Mouse (Mus musculus): ENCODE measurements around the gene Btf3. TPM values are rescaled to one million over a fixed set of nuclear protein-coding genes. Genes with fewer than 3 reads are reported as not detected.

The Btf3 gene
- polyA plus RNA-seq, 1 experiment from 2014 or later, result 823 TPM

DNA sequence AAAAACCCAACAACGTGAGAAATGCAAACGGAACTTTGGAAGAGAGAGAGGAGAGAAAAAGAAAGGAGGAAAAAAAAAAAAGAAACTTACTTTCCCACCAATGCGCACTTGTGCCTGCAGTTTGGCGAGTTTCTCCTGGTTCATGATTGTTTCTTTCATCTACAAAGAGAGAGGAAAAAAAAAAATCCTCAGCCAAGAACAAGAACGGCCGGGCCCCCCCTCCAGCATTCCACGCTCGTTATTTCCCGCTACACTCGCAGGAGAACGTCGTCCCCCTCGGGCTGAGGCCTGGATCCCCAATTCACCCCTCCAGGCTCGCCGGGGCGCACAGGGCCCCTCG is 696 bp downstream of the Btf3 start:
- H3K4me2 ChIP-seq, result peak overlapping the region; percentile 46
- H3K36me3 ChIP-seq (ENCODE audit: control insufficient read depth, insufficient read depth, low read length), result peaks cover 14% of the 10 kb centered on the region; the same call in 1 of the 2 replicates
- no peak for DNase-seq (ENCODE audit: low spot score, missing footprints)
- H3K9me3 ChIP-seq (ENCODE audit: control insufficient read depth, low read length), result no peaks in the 10 kb centered on the region
- peak overlapping the region; percentile 97 for H3K9ac ChIP-seq (ENCODE audit: low read length)
- peak overlapping the region; percentile 98 for H3K4me3 ChIP-seq (ENCODE audit: low read depth, low read length)
- no peaks in the 10 kb centered on the region for H3K27me3 ChIP-seq (ENCODE audit: control insufficient read depth, insufficient read depth, low read length)
- no peak for ATAC-seq (ENCODE audit: low FRiP score)
- under 1% methylated on average over 17 of the region's 17 CpGs for WGBS
- H3K27ac ChIP-seq (ENCODE audit: low read depth, low read length), result peak overlapping the region; percentile 76
- H3K4me1 ChIP-seq (ENCODE audit: control insufficient read depth, insufficient read depth, low read length), result peaks cover 13% of the 10 kb centered on the region

DNA sequence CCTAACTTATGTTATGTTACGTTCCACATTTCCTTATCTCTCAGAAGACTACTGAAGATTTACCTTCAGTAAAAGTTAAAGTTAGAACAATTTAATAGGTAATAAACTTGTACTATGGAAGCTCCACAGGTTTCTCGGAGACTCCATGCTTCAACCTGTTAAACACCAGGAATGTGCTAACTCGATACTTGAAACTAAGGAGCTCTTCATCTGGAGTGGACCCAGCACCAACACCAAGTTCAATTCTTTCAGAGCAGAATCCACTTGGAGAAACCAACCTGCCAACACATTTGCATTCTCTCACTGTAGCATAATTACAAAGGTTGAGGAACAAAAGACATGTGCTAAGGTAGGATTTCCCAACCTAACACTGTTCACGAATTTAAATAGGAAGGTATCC is 1.7 kb downstream of the Btf3 start:
- DNase-seq (ENCODE audit: low spot score, missing footprints), result peak; percentile 78
- Histone ChIP-seq H3K4me2 (peak overlapping the region; percentile 11), H3K9me3 (ENCODE audit: control insufficient read depth, low read length) (no peaks in the 10 kb centered on the region), H3K4me1 (ENCODE audit: control insufficient read depth, insufficient read depth, low read length) (peaks cover 13% of the 10 kb centered on the region), H3K4me3 (ENCODE audit: low read depth, low read length) (no peak overlapping the region), H3K27me3 (ENCODE audit: control insufficient read depth, insufficient read depth, low read length) (no peaks in the 10 kb centered on the region), H3K36me3 (ENCODE audit: control insufficient read depth, insufficient read depth, low read length) (peaks cover 18% of the 10 kb centered on the region; the same call in 1 of the 2 replicates), H3K9ac (ENCODE audit: low read length) (no peak overlapping the region), H3K27ac (ENCODE audit: low read depth, low read length) (no peak overlapping the region)
- WGBS, result 87% methylated on average over 4 of the region's 4 CpGs
- no peak for ATAC-seq (ENCODE audit: low FRiP score)

DNA sequence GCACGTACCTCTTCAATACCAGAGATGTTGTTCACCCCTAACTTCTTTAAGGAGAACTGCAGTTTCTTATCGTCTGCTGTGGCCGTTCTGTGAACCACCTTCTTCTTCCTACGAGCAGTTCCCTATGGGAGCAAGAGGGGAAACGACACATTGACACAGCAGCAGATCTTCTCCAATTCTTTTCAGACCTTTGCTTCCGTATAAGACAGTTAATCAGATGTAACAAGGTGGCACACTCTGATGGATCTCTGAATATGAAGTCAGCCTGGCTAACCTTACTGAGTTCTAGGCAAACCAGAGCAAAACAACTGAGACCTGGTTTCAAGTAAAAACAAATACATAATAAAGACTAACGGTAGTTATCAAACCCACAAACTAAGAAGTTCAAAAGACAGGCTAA is 3.2 kb downstream of the Btf3 start:
- H3K4me2 ChIP-seq, result no peak overlapping the region
- peaks cover 13% of the 10 kb centered on the region for H3K4me1 ChIP-seq (ENCODE audit: control insufficient read depth, insufficient read depth, low read length)
- WGBS, result 79% methylated on average over 7 of the region's 7 CpGs
- H3K4me3 ChIP-seq (ENCODE audit: low read depth, low read length), result no peak overlapping the region
- no peaks in the 10 kb centered on the region for H3K27me3 ChIP-seq (ENCODE audit: control insufficient read depth, insufficient read depth, low read length)
- H3K36me3 ChIP-seq (ENCODE audit: control insufficient read depth, insufficient read depth, low read length), result peaks cover 18% of the 10 kb centered on the region; the same call in 1 of the 2 replicates
- ATAC-seq (ENCODE audit: low FRiP score) (no peak), DNase-seq (ENCODE audit: low spot score, missing footprints) (peak; percentile 61)
- no peak overlapping the region for H3K9ac ChIP-seq (ENCODE audit: low read length)
- no peak overlapping the region for H3K27ac ChIP-seq (ENCODE audit: low read depth, low read length)
- no peaks in the 10 kb centered on the region for H3K9me3 ChIP-seq (ENCODE audit: control insufficient read depth, low read length)

DNA sequence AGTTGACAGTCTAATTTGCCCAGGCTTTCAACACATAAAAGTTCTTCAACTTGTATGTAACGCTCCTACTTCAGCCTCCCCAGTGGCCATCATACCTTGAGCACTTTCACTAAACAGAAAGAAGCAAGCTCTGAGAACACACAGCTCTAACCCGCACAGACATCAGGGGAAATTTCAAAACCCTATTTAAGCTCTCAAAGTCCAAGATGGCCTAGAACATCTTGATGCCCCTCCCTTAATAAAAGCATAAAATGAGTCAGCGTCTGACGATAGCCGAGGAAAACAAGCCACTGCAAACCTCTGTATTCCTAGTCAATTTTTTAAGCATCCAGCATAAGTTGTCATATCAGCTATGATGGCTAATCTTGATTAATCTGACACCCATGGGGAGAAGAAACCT is 5.2 kb downstream of the Btf3 start:
- Histone ChIP-seq H3K9ac (ENCODE audit: low read length) (no peak overlapping the region), H3K4me3 (ENCODE audit: low read depth, low read length) (no peak overlapping the region), H3K4me1 (ENCODE audit: control insufficient read depth, insufficient read depth, low read length) (peaks cover 10% of the 10 kb centered on the region), H3K27ac (ENCODE audit: low read depth, low read length) (no peak overlapping the region), H3K9me3 (ENCODE audit: control insufficient read depth, low read length) (no peaks in the 10 kb centered on the region), H3K27me3 (ENCODE audit: control insufficient read depth, insufficient read depth, low read length) (no peaks in the 10 kb centered on the region), H3K36me3 (ENCODE audit: control insufficient read depth, insufficient read depth, low read length) (peaks cover 21% of the 10 kb centered on the region; the same call in 1 of the 2 replicates), H3K4me2 (no peak overlapping the region)
- DNase-seq (ENCODE audit: low spot score, missing footprints), result peak; percentile 75
- no peak for ATAC-seq (ENCODE audit: low FRiP score)
- WGBS, result 93% methylated on average over 5 of the region's 5 CpGs

DNA sequence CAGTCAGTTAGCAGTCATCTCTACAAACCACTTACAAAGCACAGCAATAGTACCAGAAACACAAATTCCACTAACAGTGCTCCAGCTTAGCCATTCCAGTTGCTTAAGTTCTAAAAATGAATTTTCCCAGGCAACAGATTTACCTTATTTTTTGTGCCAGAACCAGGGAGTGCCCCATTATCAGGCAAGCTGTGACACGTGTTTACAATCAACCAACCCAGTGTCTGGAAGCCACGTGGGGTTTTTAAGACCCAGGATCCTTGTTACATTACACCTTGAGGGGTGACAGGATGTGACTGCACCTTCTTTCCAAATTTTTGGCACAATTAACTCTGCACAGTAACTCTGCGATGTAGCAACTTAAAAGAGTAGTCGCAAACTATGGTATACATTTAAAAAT is 8.1 kb downstream of the Btf3 start:
- ATAC-seq (ENCODE audit: low FRiP score) (no peak), DNase-seq (ENCODE audit: low spot score, missing footprints) (peak; percentile 56)
- no peak overlapping the region for H3K4me3 ChIP-seq (ENCODE audit: low read depth, low read length)
- H3K9me3 ChIP-seq (ENCODE audit: control insufficient read depth, low read length), result no peaks in the 10 kb centered on the region
- H3K4me2 ChIP-seq, result no peak overlapping the region
- WGBS, result 90% methylated on average over 4 of the region's 4 CpGs
- no peak overlapping the region for H3K27ac ChIP-seq (ENCODE audit: low read depth, low read length)
- peaks cover 21% of the 10 kb centered on the region; the same call in 1 of the 2 replicates for H3K36me3 ChIP-seq (ENCODE audit: control insufficient read depth, insufficient read depth, low read length)
- no peak overlapping the region for H3K9ac ChIP-seq (ENCODE audit: low read length)
- no peaks in the 10 kb centered on the region for H3K27me3 ChIP-seq (ENCODE audit: control insufficient read depth, insufficient read depth, low read length)
- H3K4me1 ChIP-seq (ENCODE audit: control insufficient read depth, insufficient read depth, low read length), result no peaks in the 10 kb centered on the region

DNA sequence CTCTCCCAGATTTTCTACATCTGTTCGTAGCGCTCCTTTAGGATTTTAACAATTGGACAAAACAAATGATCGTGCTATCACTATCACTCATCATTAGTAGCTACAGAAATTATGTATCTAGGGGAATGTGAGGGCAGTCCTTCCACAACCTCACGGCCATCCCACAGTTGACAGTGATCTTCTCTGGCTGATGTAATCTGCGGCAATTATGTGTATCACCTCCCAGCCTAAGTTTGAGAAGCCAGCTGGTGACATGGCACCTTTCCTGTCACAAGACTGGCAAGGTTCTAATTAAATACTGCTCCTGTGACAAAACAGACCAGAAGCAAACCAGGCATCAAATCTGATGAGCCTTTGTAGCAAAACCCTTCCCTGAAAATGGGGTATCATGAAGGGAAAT is 8.8 kb downstream of the Btf3 start:
- Histone ChIP-seq H3K4me1 (ENCODE audit: control insufficient read depth, insufficient read depth, low read length) (no peaks in the 10 kb centered on the region), H3K4me3 (ENCODE audit: low read depth, low read length) (no peak overlapping the region), H3K9me3 (ENCODE audit: control insufficient read depth, low read length) (no peaks in the 10 kb centered on the region), H3K27ac (ENCODE audit: low read depth, low read length) (no peak overlapping the region), H3K27me3 (ENCODE audit: control insufficient read depth, insufficient read depth, low read length) (no peaks in the 10 kb centered on the region), H3K36me3 (ENCODE audit: control insufficient read depth, insufficient read depth, low read length) (peaks cover 15% of the 10 kb centered on the region; the same call in 1 of the 2 replicates), H3K4me2 (no peak overlapping the region), H3K9ac (ENCODE audit: low read length) (no peak overlapping the region)
- ATAC-seq (ENCODE audit: low FRiP score), result no peak
- WGBS, result 87% methylated on average over 5 of the region's 5 CpGs
- peak; percentile 61 for DNase-seq (ENCODE audit: low spot score, missing footprints)

DNA sequence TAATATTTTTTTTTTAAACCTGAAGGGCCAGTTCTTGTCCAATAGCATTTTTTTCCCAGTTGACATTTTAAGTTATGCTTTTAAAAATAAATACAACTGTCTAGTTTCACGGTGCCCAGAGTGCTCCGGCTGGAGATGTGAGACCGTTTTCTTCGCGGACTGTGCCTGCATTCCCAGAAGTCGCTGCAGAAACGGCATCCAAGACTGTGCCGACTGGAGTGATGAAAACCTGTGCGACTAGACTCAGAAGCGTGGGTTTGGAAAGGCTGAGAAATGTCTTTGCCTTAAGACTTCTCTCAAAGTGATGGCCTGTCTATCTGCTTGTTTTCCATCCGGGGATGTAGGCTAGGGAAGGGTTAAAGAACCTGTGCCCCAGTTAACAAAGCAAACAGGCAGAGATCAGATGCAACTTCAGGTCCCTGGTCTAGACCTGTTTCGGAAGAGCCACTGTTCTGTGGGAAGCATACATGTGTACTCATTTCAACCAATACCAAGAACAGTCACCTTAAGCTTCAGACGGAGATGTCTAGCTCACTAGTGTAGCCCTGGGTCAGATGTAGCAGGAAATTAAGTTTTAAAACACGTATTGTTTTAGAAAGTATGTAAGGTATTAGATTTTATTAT is 9.8 kb downstream of the Btf3 start:
- Histone ChIP-seq H3K9me3 (ENCODE audit: control insufficient read depth, low read length) (no peaks in the 10 kb centered on the region), H3K27me3 (ENCODE audit: control insufficient read depth, insufficient read depth, low read length) (no peaks in the 10 kb centered on the region), H3K9ac (ENCODE audit: low read length) (no peak overlapping the region), H3K4me2 (no peak overlapping the region), H3K4me3 (ENCODE audit: low read depth, low read length) (no peak overlapping the region), H3K4me1 (ENCODE audit: control insufficient read depth, insufficient read depth, low read length) (no peaks in the 10 kb centered on the region), H3K36me3 (ENCODE audit: control insufficient read depth, insufficient read depth, low read length) (peaks cover 9% of the 10 kb centered on the region; the same call in 1 of the 2 replicates), H3K27ac (ENCODE audit: low read depth, low read length) (no peak overlapping the region)
- WGBS, result 60% methylated on average over 14 of the region's 14 CpGs
- ATAC-seq (ENCODE audit: low FRiP score) (no peak), DNase-seq (ENCODE audit: low spot score, missing footprints) (peak; percentile 71)

DNA sequence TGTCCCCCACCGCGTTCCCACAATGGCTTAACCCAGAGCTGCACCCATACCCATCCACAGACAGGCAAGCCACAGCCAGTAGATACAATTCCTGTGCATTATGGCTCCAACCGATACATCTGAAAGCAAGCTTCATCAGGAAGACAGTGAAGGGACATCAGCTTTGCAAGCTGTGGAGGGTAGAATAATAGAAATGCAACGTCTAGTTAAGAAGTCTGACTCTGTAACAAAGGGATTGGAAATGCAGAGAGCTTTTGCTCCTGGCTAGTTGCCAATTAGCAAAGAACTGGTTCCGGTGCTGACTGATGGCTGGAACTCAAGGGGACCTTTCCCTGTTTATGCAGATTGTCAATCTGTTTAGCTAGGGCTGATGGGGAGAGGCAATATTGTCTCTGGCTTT is 10.4 kb downstream of the Btf3 start:
- no peak overlapping the region; the same call in 1 of the 2 replicates for H3K27ac ChIP-seq (ENCODE audit: low read depth, low read length)
- ATAC-seq (ENCODE audit: low FRiP score), result no peak

DNA sequence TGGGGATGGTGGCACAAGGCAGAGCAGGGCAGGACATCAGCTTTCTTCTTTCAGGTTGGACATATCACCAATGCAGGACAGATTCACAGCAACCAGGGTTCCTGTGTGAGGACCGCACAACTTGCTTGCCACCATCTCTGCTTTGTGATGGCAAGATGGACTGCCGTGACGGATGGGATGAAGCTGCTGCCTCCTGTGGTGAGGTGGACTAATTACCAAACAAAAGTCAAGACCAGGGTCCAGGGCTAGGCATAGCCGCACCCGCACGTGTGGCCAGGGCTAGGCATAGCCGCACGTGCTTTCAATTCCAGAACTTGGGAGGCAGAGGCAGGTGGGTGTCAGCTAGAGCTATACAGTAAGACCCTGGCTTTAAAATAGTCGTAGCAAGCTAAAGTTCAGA is 11.5 kb downstream of the Btf3 start:
- H3K4me1 ChIP-seq (ENCODE audit: control insufficient read depth, insufficient read depth, low read length), result no peaks in the 10 kb centered on the region
- no peak overlapping the region for H3K9ac ChIP-seq (ENCODE audit: low read length)
- H3K9me3 ChIP-seq (ENCODE audit: control insufficient read depth, low read length), result no peaks in the 10 kb centered on the region
- DNase-seq (ENCODE audit: low spot score, missing footprints) (no peak), ATAC-seq (ENCODE audit: low FRiP score) (peak; percentile 22; the same call in 1 of the 2 replicates)
- no peak overlapping the region for H3K27ac ChIP-seq (ENCODE audit: low read depth, low read length)
- WGBS, result 87% methylated on average over 9 of the region's 9 CpGs
- no peak overlapping the region for H3K4me3 ChIP-seq (ENCODE audit: low read depth, low read length)
- H3K36me3 ChIP-seq (ENCODE audit: control insufficient read depth, insufficient read depth, low read length), result peaks cover 3% of the 10 kb centered on the region; the same call in 1 of the 2 replicates
- no peaks in the 10 kb centered on the region for H3K27me3 ChIP-seq (ENCODE audit: control insufficient read depth, insufficient read depth, low read length)
- H3K4me2 ChIP-seq, result no peak overlapping the region

More for the DNA sequence above, 10.4 kb downstream of the Btf3 start:
- H3K4me1 ChIP-seq (ENCODE audit: control insufficient read depth, insufficient read depth, low read length), result no peaks in the 10 kb centered on the region
- H3K36me3 ChIP-seq (ENCODE audit: control insufficient read depth, insufficient read depth, low read length), result peaks cover 7% of the 10 kb centered on the region; the same call in 1 of the 2 replicates
- no peaks in the 10 kb centered on the region for H3K27me3 ChIP-seq (ENCODE audit: control insufficient read depth, insufficient read depth, low read length)
- 48% methylated on average over 5 of the region's 5 CpGs for WGBS
- H3K4me3 ChIP-seq (ENCODE audit: low read depth, low read length), result no peak overlapping the region
- H3K4me2 ChIP-seq, result no peak overlapping the region
- H3K9ac ChIP-seq (ENCODE audit: low read length), result no peak overlapping the region
- no peak for DNase-seq (ENCODE audit: low spot score, missing footprints)
- no peaks in the 10 kb centered on the region for H3K9me3 ChIP-seq (ENCODE audit: control insufficient read depth, low read length)
